Mouse (Mus musculus) MEL (cell line): ENCODE measurements around the gene Pdgfa.

Experiments used
- BHLHE40 ChIP-seq: IDR thresholded peaks from 2 replicates; pipeline ENCODE4 v1.6.1; 2012; ENCODE audit warnings: low read depth, mild to moderate bottlenecking, inconsistent platforms, low read length, improper control_type of control experiment, borderline replicate concordance
- CHD1 ChIP-seq: IDR thresholded peaks from 2 replicates; pipeline ENCODE4 v1.6.1; 2012; ENCODE audit warnings: low read depth, mild to moderate bottlenecking, inconsistent platforms, low read length, improper control_type of control experiment
- CTCF ChIP-seq, 3 experiments: IDR thresholded peaks in 2 of 3; conservative IDR thresholded peaks in 1 of 3; 2 replicates each; pipeline ENCODE4 v1.5.1; 2011 to 2012; ENCODE audit warnings: low read length in 3 of 3, low read depth in 2 of 3, mild to moderate bottlenecking in 2 of 3, improper control_type of control experiment in 1 of 3, inconsistent platforms in 1 of 3, mixed read lengths in 1 of 3, moderate library complexity in 1 of 3; ENCODE audit not compliant: control insufficient read depth in 1 of 3, insufficient read depth in 1 of 3, poor library complexity in 1 of 3, severe bottlenecking in 1 of 3
- E2F4 ChIP-seq: IDR thresholded peaks from 2 replicates; pipeline ENCODE4 v1.6.1; 2011; ENCODE audit warnings: low read depth, low read length, improper control_type of control experiment, borderline replicate concordance
- EP300 ChIP-seq, 2 experiments: IDR thresholded peaks; 2 replicates each; pipeline ENCODE4 v1.6.1; 2011; ENCODE audit warnings: improper control_type of control experiment in 2 of 2, low read length in 2 of 2, low read depth in 1 of 2, mild to moderate bottlenecking in 1 of 2
- GATA1 ChIP-seq: IDR thresholded peaks from 2 replicates; pipeline ENCODE4 v1.6.1; 2011; ENCODE audit warnings: low read depth, low read length, improper control_type of control experiment
- HCFC1 ChIP-seq: IDR thresholded peaks from 2 replicates; pipeline ENCODE4 v1.6.1; 2012; ENCODE audit warnings: low read depth, mild to moderate bottlenecking, inconsistent platforms, low read length, improper control_type of control experiment, moderate library complexity
- JUND ChIP-seq: IDR thresholded peaks from 2 replicates; pipeline ENCODE4 v1.6.1; 2011; ENCODE audit warnings: low read depth, mild to moderate bottlenecking, improper control_type of control experiment, low read length
- MYC ChIP-seq: IDR thresholded peaks from 2 replicates; pipeline ENCODE4 v1.6.1; 2011; ENCODE audit warnings: low read depth, mild to moderate bottlenecking, low read length, improper control_type of control experiment, moderate library complexity
- NRF1 ChIP-seq: IDR thresholded peaks from 2 replicates; pipeline ENCODE4 v1.6.1; 2014; ENCODE audit warnings: low read depth, mild to moderate bottlenecking, inconsistent platforms, low read length, improper control_type of control experiment, moderate library complexity; ENCODE audit not compliant: poor library complexity, insufficient read depth, severe bottlenecking
- POLR2A ChIP-seq, 2 experiments: IDR thresholded peaks; 2 replicates each; pipeline ENCODE4 v1.6.1; 2011 to 2012; ENCODE audit warnings: low read length in 2 of 2, mild to moderate bottlenecking in 2 of 2, control low read depth in 1 of 2, improper control_type of control experiment in 1 of 2, low read depth in 1 of 2, moderate library complexity in 1 of 2; ENCODE audit not compliant: control insufficient read depth in 1 of 2, insufficient read depth in 1 of 2, poor library complexity in 1 of 2
- TAL1 ChIP-seq: IDR thresholded peaks from 2 replicates; pipeline ENCODE4 v1.6.1; 2012; ENCODE audit warnings: mild to moderate bottlenecking, inconsistent platforms, low read length, moderate library complexity, mixed read lengths
- USF1 ChIP-seq: IDR thresholded peaks from 2 replicates; pipeline ENCODE4 v1.6.1; 2014; ENCODE audit warnings: low read depth, mild to moderate bottlenecking, inconsistent platforms, low read length, improper control_type of control experiment, moderate library complexity

DNA sequence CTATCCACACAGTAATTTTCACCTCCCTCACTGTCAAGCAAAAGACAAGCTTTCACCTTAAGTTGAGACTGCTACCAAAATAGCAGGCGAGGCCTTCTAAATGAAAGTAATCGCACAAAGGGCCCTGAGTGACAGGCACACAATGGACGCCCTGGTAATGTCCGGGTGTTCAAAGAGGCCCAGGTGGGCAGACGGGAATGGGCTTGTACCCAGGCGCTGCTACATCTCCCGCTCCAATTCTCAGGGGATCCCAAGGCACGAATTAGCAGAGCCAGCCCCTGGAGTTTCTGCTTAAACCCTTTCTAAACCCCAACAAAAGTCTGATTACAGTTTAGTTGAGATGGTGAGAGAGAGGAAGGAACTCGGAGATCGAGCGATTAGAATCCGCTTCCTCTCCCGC lies 65.3 kb downstream of the Pdgfa start:
- TF ChIP-seq BHLHE40 (no peak), CHD1 (no peak), USF1 (no peak), JUND (no peak), E2F4 (no peak), NRF1 (no peak), TAL1 (no peak), HCFC1 (no peak), EP300 (IDR thresholded peaks at IDR 0.05; ENCODE audit: low read depth in 1 of 2, low read length in 2 of 2) (no peak), GATA1 (no peak), CTCF (IDR thresholded peaks at IDR 0.05 in 2 of 3, conservative IDR thresholded peaks at IDR 0.05 in 1 of 3; ENCODE audit: control insufficient read depth in 1 of 3, insufficient read depth in 1 of 3, low read depth in 2 of 3, low read length in 3 of 3, poor library complexity in 1 of 3, severe bottlenecking in 1 of 3) (no peak), MYC (no peak), POLR2A (IDR thresholded peaks at IDR 0.05; ENCODE audit: control insufficient read depth in 1 of 2, insufficient read depth in 1 of 2, low read depth in 1 of 2, low read length in 2 of 2, poor library complexity in 1 of 2) (no peak)
